Mouse (Mus musculus) liver, adult (tissue): Measurements from ENCODE around the gene Actl7a.

Source experiments
- GATA4 ChIP-seq: IDR thresholded peaks from 2 replicates; pipeline ENCODE4 v1.6.1; 2014; ENCODE audit warnings: mild to moderate bottlenecking, low read length; ENCODE audit not compliant: insufficient replicate concordance

The Actl7a gene

DNA sequence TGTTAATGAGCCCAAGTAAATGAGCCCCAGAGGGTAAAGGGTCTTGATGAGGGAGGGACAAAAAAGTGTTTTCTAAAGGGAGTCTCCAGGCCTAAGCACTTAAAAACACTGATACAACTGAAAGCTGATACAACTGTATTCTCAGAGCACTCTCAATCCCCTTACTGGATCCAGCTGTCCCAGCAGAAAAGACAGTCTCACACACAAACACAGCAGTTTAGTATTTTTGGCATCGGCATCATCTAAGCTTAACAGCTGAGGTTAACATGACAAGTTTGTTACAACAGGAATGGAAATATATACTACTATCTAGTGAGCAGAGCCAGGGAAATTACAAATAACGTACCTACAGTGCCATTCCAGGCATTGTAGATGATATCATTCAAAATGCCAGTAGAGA is 3.1 kb downstream of the Actl7a start:
- no peak for TF ChIP-seq GATA4

DNA sequence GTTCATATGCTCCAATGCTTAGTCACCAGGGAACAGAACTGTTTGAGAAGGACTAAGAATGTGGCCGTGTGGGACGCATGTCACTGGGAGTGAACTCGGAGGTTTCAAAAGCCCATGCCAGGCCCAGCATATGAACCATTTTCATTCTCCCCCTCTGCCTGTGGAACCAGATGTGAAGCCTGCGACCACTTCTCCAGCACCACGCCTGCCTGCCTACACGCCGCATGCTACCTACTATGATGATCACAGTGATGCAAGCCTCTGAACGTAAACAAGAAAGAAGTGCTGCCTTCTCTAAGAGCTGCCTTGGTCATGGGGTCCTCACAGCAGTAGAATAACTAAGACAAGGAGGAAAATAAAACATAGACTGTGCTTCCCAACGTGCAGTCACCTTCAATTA is 4.2 kb downstream of the Actl7a start:
- no peak for TF ChIP-seq GATA4

DNA sequence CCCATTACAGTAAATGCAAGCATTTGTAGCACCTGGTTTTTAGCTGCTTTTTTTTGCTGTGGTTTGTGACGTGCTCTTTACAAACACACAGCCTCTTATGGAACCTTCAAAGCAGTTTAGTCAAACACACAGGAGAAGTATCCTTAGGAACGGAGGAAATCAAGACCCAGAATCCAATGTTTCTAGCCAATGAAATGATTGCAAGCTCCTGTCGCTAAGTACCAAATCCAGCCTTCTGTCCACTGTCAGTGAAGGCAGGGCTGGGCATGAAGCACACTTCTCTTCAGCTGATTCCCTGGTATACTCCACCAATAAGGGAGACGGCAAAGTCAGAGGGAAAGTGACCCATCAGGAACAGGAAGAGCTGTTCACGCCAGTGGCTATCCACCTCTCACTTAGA is 12.8 kb downstream of the Actl7a start:
- TF ChIP-seq GATA4 = no peak

DNA sequence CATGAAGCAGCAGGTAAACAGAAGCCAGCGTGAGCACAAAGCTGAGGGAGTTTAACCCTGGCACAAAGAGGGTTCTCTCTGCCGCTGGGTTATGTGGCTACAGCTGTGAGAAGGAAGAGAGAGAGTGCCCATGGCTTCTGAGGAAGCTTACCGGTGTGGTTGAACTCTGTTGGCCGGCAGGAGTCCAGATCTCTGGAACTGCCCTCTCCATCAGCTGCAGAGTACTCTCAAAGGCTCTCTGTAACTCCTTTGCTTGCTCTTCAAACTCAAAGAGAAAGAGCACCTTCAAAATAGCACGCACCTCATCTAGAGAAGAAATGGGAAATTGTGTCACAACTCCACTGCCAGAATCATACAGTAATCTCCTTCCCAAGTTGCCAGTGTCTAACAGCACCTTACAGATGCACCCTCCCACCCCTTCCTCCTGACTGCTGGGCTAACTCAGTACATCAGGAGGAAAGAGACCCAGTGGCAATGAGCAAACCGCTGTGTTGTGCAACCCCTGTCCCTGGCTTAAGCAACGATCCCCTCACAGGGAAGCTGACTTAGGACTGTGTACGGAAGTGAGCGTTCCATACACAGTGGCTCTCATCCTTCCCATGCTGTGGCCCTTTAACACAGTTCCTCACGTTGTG is 13.9 kb downstream of the Actl7a start:
- TF ChIP-seq GATA4 = no peak

DNA sequence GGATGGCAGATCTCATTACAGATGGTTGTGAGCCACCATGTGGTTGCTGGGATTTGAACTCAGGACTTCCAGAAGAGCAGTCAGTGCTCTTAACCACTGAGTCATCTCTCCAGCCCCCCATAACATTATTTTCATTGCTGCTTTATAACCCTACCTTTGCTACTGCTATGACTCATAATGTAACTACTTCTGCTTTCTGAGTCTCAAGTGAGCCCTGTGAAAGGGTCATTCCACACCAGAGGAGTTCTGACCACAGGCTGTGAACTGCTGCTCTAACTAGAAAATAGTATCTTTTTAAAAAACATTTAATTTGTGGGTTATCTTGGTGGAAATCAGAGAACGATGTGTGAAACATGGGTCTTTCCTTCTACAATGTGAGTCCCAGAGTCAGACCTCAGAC is 14.5 kb downstream of the Actl7a start:
- no peak for TF ChIP-seq GATA4

DNA sequence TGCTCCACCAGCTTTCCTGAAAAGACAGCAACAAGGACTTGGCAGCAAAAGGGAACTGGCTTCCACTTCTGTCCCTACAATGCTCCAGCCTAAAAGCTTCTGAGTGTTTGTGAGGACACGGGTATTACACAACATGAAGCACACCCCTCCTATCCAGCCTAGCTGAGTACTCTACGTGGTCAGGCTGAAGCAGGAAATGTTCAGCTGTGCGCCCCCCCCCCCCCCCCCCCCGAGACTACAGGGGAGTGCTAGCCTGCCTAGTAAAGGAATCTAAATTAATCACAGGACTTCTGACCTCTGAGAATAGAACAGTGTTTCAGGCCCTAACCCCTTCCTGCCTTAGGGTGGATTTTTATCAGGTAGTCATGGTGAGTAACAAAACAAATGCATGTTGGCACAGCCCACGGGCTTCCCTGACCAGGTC is 24.7 kb downstream of the Actl7a start:
- TF ChIP-seq GATA4 = no peak

DNA sequence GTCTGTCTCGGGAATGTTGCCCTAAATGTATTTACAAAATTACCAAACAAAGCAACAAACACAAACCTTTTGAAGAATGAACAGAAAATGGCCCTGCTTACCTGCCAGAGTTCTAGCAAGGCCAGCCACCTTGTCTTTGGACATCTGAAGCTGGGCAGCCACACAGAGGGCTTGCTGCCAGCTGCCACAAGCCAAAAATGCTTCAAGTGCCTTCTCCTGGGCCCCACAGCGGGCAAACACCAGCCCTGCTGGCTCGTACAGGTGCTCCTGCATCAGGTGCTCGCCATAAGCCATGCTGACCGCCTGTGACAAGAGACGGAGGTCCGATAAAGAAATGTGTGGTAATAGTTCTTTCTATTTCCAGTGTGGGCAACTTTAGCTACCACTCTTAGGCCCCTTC is 25.7 kb downstream of the Actl7a start:
- TF ChIP-seq GATA4 = no peak

DNA sequence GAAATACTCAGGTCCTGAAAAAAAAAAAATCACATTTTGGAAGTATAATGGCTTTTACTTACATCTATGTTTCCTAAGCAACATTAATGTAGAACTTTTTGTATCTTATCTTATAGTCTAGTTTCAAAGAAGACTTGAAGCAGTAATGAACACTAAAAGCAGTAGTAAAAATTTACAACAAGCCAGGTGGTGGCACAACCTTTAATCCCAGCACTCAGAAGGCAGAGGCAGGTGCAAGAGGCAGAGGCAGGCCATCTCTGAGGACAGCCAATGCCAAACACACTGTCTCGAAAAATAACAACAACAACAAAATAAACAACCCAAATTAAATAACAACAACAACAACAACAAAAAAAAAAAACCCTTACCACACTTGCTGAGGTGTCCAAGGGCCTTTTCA is 27.9 kb downstream of the Actl7a start:
- TF ChIP-seq GATA4 = no peak

DNA sequence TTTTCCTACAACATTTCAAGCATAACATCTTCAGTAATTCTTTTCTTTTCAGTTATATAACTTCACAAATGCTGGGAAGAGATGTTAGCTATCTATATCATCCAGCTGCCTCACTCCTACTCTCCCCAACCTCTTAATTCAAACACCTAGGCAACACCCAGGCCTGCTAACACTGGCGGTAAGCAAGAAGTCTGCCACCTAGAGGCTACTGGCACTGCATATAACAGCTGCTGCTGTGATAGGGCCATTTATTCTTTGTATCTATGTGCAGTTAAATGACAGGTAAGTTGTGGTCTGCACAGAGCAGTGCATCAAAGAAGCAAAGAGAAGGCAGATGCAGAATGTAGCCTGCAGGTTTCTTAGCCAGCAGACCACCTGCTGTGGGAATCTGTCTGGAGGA is 48.2 kb downstream of the Actl7a start:
- no peak for TF ChIP-seq GATA4
